Mouse (Mus musculus) layer of hippocampus, postnatal 14 days (tissue): ENCODE measurements around the gene Ppt2. TPM values are rescaled to one million over a fixed set of nuclear protein-coding genes. Genes with fewer than 3 reads are reported as not detected.

Experiments
- DNase-seq, 2 experiments: peaks; one replicate each; pipeline ENCODE4 v3.0.0; 2021 to 2022; ENCODE audit warnings: low spot score in 2 of 2, mixed read lengths in 1 of 2
- total RNA-seq, 2 experiments: library from RNA; stranded (reverse); gene quantifications; 2 replicates each; pipeline ENCODE4 v1.2.3; 2021

Ppt2 gene
- total RNA-seq, 2 experiments from 2014 or later = 36.6 to 42.2 TPM

- DNase-seq = no peak
Measured at GRCm38 (mm10) chr17:34613054-34613645, 15.2 kb downstream of the Ppt2 start.

- DNase-seq = no peak
Measured at GRCm38 (mm10) chr17:34611050-34611449, 17.3 kb downstream of the Ppt2 start.

- DNase-seq = no peak
Measured at GRCm38 (mm10) chr17:34607997-34608396, 20.3 kb downstream of the Ppt2 start.

- no peak for DNase-seq
Measured at GRCm38 (mm10) chr17:34606186-34607039, 21.9 kb downstream of the Ppt2 start.

GRCm38 (mm10) chr17:34605609-34606008, 22.7 kb downstream of the Ppt2 start:
- peak; percentile 97 to 98 for DNase-seq

DNA sequence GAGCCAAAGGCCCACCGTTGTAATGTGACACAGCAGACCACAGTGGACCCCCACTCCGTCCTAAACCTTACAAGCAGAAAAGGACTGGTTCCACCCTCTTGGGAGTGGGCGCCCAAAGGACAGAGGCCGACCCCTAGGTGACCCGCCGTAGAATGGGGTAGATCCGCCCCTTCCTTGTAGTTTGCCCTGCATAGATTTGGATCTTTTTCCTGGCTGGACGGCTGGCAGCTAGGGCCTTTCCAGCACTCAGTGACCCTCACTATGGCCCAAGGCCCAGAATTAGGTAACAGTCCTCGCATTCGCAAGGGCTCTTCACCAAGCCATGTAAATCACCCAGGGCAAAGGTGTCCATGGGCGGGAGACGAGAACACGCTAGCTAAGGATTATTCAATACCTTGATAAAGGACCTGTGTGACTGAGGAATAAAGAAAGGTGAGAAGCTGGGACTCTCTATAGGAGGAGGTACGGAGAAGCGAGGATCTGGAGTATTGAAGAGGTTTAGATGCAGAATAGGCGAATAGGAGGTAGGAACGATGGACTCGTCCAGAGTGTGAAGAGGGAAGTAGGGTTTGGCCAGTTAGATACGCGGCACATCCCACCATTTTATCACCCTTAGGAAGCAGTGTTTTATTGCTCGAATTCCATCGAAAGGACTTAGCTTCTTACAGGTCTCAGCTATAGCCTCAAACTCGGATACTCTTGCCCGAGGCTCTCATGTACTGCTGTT, 23.6 kb downstream of the Ppt2 start:
- DNase-seq = no peak

- peak; percentile 96 to 99 for DNase-seq
Measured at GRCm38 (mm10) chr17:34604061-34604508, 24.2 kb downstream of the Ppt2 start, which contains the start of gene Agpat1. TSS of gene Agpat1 (plus strand) at chr17:34604262.

GRCm38 (mm10) chr17:34603375-34604060, 24.8 kb downstream of the Ppt2 start, which contains the start of gene Rnf5:
TSS of gene Rnf5 (minus strand) at chr17:34603690.
- peak; percentile 97 to 100 for DNase-seq

DNA sequence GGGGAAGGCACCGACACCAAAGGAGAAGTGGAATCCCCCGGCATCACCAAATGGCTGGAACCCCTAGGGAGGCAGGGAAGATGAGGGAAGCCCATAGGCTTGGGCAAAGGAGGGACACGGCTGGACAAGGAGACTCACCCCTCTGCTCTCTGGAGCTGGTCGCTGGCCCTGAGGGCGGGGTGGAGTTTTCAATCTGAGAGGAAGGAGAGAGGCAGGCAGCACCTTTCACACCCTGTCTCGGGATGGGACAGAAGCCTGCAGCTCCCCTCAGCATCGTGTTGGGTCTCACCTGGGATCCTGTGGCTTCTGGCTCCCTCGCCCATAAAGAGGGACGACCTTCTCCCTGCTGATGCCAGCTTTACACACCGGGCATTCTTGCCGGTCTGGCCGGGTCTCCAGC, 26.5 kb downstream of the Ppt2 start:
- DNase-seq = no peak

DNA sequence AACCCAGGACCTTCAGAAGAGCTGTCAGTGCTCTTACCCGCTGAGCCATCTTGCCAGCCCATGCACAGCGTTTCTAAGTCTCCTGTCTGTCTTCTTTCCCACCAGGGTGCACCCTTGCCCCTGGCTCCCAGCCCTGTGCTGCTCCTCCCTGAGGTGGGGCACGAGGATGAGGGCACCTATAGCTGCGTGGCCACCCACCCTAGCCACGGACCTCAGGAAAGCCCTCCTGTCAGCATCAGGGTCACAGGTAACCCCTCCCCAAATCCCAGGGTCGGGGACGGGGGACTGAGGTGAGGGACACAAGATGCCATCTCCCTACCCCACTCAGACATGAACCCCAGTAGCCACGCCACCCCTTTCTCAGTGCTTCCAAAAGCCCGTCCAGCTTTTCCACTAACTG, 28.4 kb downstream of the Ppt2 start:
- DNase-seq = no peak

DNA sequence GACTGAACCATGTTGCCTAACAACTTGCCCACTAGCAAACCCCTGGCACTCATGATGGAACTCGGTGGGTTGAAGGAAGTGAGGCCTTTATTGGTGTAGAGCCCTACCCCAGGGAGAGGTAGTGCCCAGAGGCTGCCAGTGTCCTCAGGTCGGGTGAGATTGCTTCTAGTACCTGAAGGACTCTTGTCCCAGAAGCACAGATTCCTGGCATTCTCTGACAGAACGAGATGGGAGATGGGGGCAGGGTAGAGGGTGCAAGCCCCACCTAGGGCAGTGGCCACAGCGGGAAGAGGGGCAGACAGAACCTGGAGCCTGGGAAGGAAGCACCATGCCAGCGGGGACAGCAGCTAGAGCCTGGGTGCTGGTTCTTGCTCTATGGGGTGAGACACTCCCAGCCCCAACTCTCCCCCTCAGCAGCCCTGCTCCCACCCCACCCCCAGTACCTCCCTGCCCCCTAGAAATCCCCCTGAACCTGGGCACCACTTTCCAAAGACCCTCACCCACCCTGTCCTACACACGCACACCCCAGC, 30.7 kb downstream of the Ppt2 start, which contains the start of gene Ager:
Gene Ager, plus strand, starts transcription at position 297 of the 530 bp plus-strand sequence.
- DNase-seq = no peak

DNA sequence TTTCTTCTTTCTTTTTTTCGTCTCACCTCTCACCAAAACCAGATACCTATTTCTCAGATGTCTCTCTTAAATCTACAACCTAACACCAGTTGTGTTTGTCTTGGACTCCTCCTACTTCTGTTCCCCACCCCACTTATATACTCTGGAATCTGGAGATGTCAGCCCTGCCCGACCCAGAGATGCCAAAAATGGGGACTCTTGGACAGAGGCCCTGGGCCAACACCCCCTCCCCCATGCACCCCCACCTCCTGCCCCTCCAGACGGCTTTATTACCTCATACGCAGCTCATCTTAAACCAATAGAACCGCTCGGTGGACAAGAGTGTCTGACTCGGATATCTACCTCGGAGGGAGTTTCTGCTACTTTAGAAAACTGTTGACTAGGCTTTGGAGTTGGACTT, 32.2 kb downstream of the Ppt2 start:
- DNase-seq = no peak

DNA sequence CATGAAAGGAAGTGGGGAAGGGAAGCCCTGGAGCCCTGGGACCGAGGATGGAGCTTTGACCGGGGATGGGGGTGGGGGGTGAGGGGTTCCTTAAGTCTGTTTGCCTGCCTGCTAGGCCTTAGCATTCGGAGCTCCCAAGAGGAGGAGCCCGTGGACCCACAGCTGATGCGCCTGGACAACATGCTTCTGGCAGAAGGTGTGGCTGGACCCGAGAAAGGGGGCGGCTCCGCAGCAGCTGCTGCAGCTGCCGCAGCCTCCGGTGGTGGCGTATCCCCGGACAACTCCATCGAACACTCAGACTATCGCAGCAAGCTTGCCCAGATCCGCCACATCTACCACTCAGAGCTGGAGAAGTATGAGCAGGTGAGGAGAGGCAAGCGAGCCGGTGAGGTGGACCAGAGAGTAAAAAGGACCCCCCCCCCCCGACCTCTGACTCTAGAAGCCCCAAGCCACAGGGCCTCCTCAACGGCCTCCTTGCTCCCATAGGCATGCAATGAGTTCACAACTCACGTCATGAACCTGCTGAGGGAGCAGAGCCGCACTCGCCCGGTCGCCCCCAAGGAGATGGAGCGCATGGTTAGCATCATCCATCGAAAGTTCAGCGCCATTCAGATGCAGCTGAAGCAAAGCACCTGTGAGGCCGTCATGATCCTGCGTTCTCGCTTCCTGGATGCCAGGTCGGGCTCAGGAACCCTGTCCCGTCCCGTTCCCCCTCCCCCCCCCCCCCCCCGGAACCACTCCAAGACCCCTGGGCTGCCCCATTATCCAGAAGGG, 34.4 kb downstream of the Ppt2 start:
- DNase-seq = no peak

GRCm38 (mm10) chr17:34592581-34593549, 35.4 kb downstream of the Ppt2 start:
- no peak for DNase-seq

GRCm38 (mm10) chr17:34591994-34592375, 36.3 kb downstream of the Ppt2 start:
- peak; percentile 69 to 82 for DNase-seq

- no peak for DNase-seq
Measured at GRCm38 (mm10) chr17:34591029-34591993, 37.0 kb downstream of the Ppt2 start, which contains the start of gene Pbx2. TSS of gene Pbx2 (plus strand) at chr17:34591266.

GRCm38 (mm10) chr17:34590154-34590987, 37.9 kb downstream of the Ppt2 start:
- peak in 1 of 2 experiments; percentile 10 for DNase-seq
